Mouse (Mus musculus): ENCODE results near the gene Sept12. TPM values are rescaled to one million over a fixed set of nuclear protein-coding genes. Genes with fewer than 3 reads are reported as not detected.

Gene Sept12
- not detected in 2 replicates for polyA plus RNA-seq (2016; fragmentation: Nextera tagmentation; extraction: Ambion mirVana)

GRCm38 (mm10) chr16:4997553-4997952, at the start of gene Sept12:
Sept12 (minus strand) TSS chr16:4997852.
- no peak for ATAC-seq (ENCODE audit: low FRiP score)
- no peak within 1 kb of the TSS for H3K27ac ChIP-seq
- 70% methylated on average over 3 of the region's 3 CpGs for WGBS

GRCm38 (mm10) chr16:5045322-5045721, 47.7 kb upstream of the Sept12 start:
- no peak overlapping the region for H3K4me2 ChIP-seq
- H3K9me3 ChIP-seq: no peaks in the 10 kb centered on the region
- H3K4me1 ChIP-seq: peaks cover 13% of the 10 kb centered on the region
- H3K9ac ChIP-seq: no peak overlapping the region
- H3K27ac ChIP-seq: no peak overlapping the region
- H3K36me3 ChIP-seq (replicated peaks): peaks cover 73% of the 10 kb centered on the region
- no peak for ATAC-seq (ENCODE audit: low FRiP score)
- no peak overlapping the region for H3K4me3 ChIP-seq (replicated peaks)
- 96% methylated on average over 3 of the region's 3 CpGs for WGBS
- no peaks in the 10 kb centered on the region for H3K27me3 ChIP-seq

More at GRCm38 (mm10) chr16:4997553-4997952, at the start of gene Sept12:
- Histone ChIP-seq H3K4me3 (replicated peaks) (no peak within 1 kb of the TSS), H3K4me2 (no peak within 1 kb of the TSS), H3K4me1 (no peaks in the 10 kb centered on the region), H3K9ac (no peak within 1 kb of the TSS), H3K9me3 (no peaks in the 10 kb centered on the region), H3K27me3 (no peaks in the 10 kb centered on the region; the same call in 1 of the 2 replicates), H3K36me3 (replicated peaks) (no peaks in the 10 kb centered on the region)

GRCm38 (mm10) chr16:5036649-5037234, 39.1 kb upstream of the Sept12 start:
- no peak for ATAC-seq (ENCODE audit: low FRiP score)
- Histone ChIP-seq H3K4me1 (no peaks in the 10 kb centered on the region), H3K9me3 (no peaks in the 10 kb centered on the region), H3K9ac (no peak overlapping the region), H3K36me3 (replicated peaks) (peaks cover 97% of the 10 kb centered on the region), H3K27me3 (no peaks in the 10 kb centered on the region), H3K4me2 (no peak overlapping the region), H3K4me3 (replicated peaks) (no peak overlapping the region), H3K27ac (no peak overlapping the region)
- 94% methylated on average over 5 of the region's 5 CpGs for WGBS

GRCm38 (mm10) chr16:5035591-5035990, 37.9 kb upstream of the Sept12 start:
- Histone ChIP-seq H3K9me3 (no peaks in the 10 kb centered on the region), H3K27ac (no peak overlapping the region), H3K4me1 (no peaks in the 10 kb centered on the region), H3K27me3 (no peaks in the 10 kb centered on the region), H3K4me3 (replicated peaks) (no peak overlapping the region), H3K4me2 (no peak overlapping the region), H3K36me3 (replicated peaks) (peaks cover 97% of the 10 kb centered on the region), H3K9ac (no peak overlapping the region)
- WGBS: 95% methylated on average over 3 of the region's 3 CpGs
- ATAC-seq (ENCODE audit: low FRiP score): no peak

GRCm38 (mm10) chr16:5029847-5030246, 32.2 kb upstream of the Sept12 start:
- Histone ChIP-seq H3K36me3 (replicated peaks) (peaks cover 98% of the 10 kb centered on the region), H3K9ac (no peak overlapping the region), H3K4me1 (no peaks in the 10 kb centered on the region), H3K27me3 (no peaks in the 10 kb centered on the region), H3K27ac (no peak overlapping the region), H3K4me2 (no peak overlapping the region), H3K9me3 (no peaks in the 10 kb centered on the region), H3K4me3 (replicated peaks) (no peak overlapping the region)
- WGBS: 66% methylated on average over 2 of the region's 2 CpGs
- ATAC-seq (ENCODE audit: low FRiP score): no peak

GRCm38 (mm10) chr16:5024021-5024420, 26.4 kb upstream of the Sept12 start:
- WGBS: 93% methylated on average over 3 of the region's 3 CpGs
- Histone ChIP-seq H3K27me3 (no peaks in the 10 kb centered on the region), H3K4me2 (no peak overlapping the region), H3K4me3 (replicated peaks) (no peak overlapping the region), H3K9ac (no peak overlapping the region), H3K36me3 (replicated peaks) (peaks cover 98% of the 10 kb centered on the region), H3K4me1 (no peaks in the 10 kb centered on the region), H3K27ac (no peak overlapping the region), H3K9me3 (no peaks in the 10 kb centered on the region)
- no peak for ATAC-seq (ENCODE audit: low FRiP score)

- no peak overlapping the region for H3K4me2 ChIP-seq
- peaks cover 12% of the 10 kb centered on the region for H3K4me1 ChIP-seq
- H3K27ac ChIP-seq: 0 out of 2 replicates have a peak overlapping the region, but pooled peaks have one; percentile 53
- H3K9ac ChIP-seq: no peak overlapping the region
- H3K4me3 ChIP-seq (replicated peaks): no peak overlapping the region
- H3K27me3 ChIP-seq: no peaks in the 10 kb centered on the region
- no peak for ATAC-seq (ENCODE audit: low FRiP score)
- WGBS: 92% methylated on average over 4 of the region's 4 CpGs
- peaks cover 54% of the 10 kb centered on the region for H3K36me3 ChIP-seq (replicated peaks)
- H3K9me3 ChIP-seq: no peaks in the 10 kb centered on the region
These were observed 16.9 kb upstream of the Sept12 start for GRCm38 (mm10) chr16:5014578-5014977.

- WGBS: 2% methylated on average over 57 of the region's 63 CpGs
- Histone ChIP-seq H3K36me3 (replicated peaks) (peaks cover 44% of the 10 kb centered on the region), H3K27ac (peak within 1 kb of the TSS; percentile 76)
These were observed 15.6 kb upstream of the Sept12 start, which contains the start of gene Rogdi for GRCm38 (mm10) chr16:5013054-5013838. Rogdi (minus strand) TSS chr16:5013553.

GRCm38 (mm10) chr16:5012036-5013005, 14.7 kb upstream of the Sept12 start:
- H3K4me3 ChIP-seq (replicated peaks): peak overlapping the region; percentile 73
- peak overlapping the region; percentile 71 for H3K9ac ChIP-seq
- H3K4me1 ChIP-seq: peaks cover 12% of the 10 kb centered on the region
- 51% methylated on average over 13 of the region's 13 CpGs for WGBS
- peak overlapping the region; percentile 76 for H3K27ac ChIP-seq
- H3K36me3 ChIP-seq (replicated peaks): peaks cover 35% of the 10 kb centered on the region
- ATAC-seq (ENCODE audit: low FRiP score): no peak
- H3K9me3 ChIP-seq: no peaks in the 10 kb centered on the region
- no peaks in the 10 kb centered on the region for H3K27me3 ChIP-seq
- H3K4me2 ChIP-seq: peak overlapping the region; percentile 79

More at GRCm38 (mm10) chr16:5013054-5013838, 15.6 kb upstream of the Sept12 start, which contains the start of gene Rogdi:
- Histone ChIP-seq H3K4me3 (replicated peaks) (peak within 1 kb of the TSS; percentile 73), H3K4me2 (peak within 1 kb of the TSS; percentile 79), H3K9me3 (no peaks in the 10 kb centered on the region), H3K4me1 (peaks cover 12% of the 10 kb centered on the region), H3K9ac (peak within 1 kb of the TSS; percentile 71), H3K27me3 (no peaks in the 10 kb centered on the region)
- ATAC-seq (ENCODE audit: low FRiP score): peak; percentile 100

GRCm38 (mm10) chr16:5011285-5011684, 13.6 kb upstream of the Sept12 start:
- Histone ChIP-seq H3K36me3 (replicated peaks) (peaks cover 25% of the 10 kb centered on the region), H3K4me3 (replicated peaks) (no peak overlapping the region), H3K27me3 (no peaks in the 10 kb centered on the region), H3K9ac (no peak overlapping the region), H3K27ac (no peak overlapping the region), H3K4me1 (peaks cover 12% of the 10 kb centered on the region), H3K9me3 (no peaks in the 10 kb centered on the region), H3K4me2 (no peak overlapping the region)
- 86% methylated on average over 7 of the region's 7 CpGs for WGBS
- no peak for ATAC-seq (ENCODE audit: low FRiP score)

- Histone ChIP-seq H3K27me3 (no peaks in the 10 kb centered on the region), H3K9ac (no peak overlapping the region), H3K4me1 (peaks cover 12% of the 10 kb centered on the region), H3K4me3 (replicated peaks) (no peak overlapping the region), H3K9me3 (no peaks in the 10 kb centered on the region), H3K36me3 (replicated peaks) (peaks cover 17% of the 10 kb centered on the region), H3K4me2 (no peak overlapping the region), H3K27ac (no peak overlapping the region)
- 91% methylated on average over 10 of the region's 10 CpGs for WGBS
- no peak for ATAC-seq (ENCODE audit: low FRiP score)
These were observed 12.8 kb upstream of the Sept12 start for GRCm38 (mm10) chr16:5010371-5010935.
